Mouse (Mus musculus) liver, adult 2 months (tissue): ENCODE results near the gene Csrp1. TPM values are rescaled to one million over a fixed set of nuclear protein-coding genes. Genes with fewer than 3 reads are reported as not detected.

Experiments used
- DNase-seq: peaks from one replicate; pipeline ENCODE4 v3.0.0-alpha.2; 2011; ENCODE audit warnings: low read depth, low spot score; ENCODE audit errors: extremely low read depth
- H3K27ac ChIP-seq: fragments of 200-500 bp; replicated peaks from 2 replicates; pipeline ENCODE4 v1.5.1; 2012; ENCODE audit warnings: low read depth, mild to moderate bottlenecking, control low read depth, inconsistent platforms, low read length; ENCODE audit not compliant: insufficient read depth
- H3K27me3 ChIP-seq: fragments of 200-500 bp; 2 replicates; pipeline ENCODE4 v1.6.1; 2012; ENCODE audit warnings: mild to moderate bottlenecking, moderate library complexity, low read length, inconsistent platforms; ENCODE audit not compliant: control insufficient read depth, insufficient read depth
- H3K36me3 ChIP-seq: fragments of 200-500 bp; 2 replicates; pipeline ENCODE4 v1.6.1; 2012; ENCODE audit warnings: low read length, inconsistent platforms; ENCODE audit not compliant: control insufficient read depth, insufficient read depth
- H3K4me1 ChIP-seq: fragments of 200-500 bp; 2 replicates; pipeline ENCODE4 v1.6.1; 2011; ENCODE audit warnings: low read length; ENCODE audit not compliant: control insufficient read depth, insufficient read depth
- H3K4me3 ChIP-seq: fragments of 200-500 bp; 2 replicates; pipeline ENCODE4 v1.5.1; 2011; ENCODE audit warnings: low read depth, mild to moderate bottlenecking, control low read depth, low read length, moderate library complexity; ENCODE audit not compliant: insufficient read depth
- H3K79me2 ChIP-seq: fragments of 200-500 bp; 2 replicates; pipeline ENCODE4 v1.6.1; 2012; ENCODE audit warnings: inconsistent platforms, mild to moderate bottlenecking, low read length, moderate library complexity; ENCODE audit not compliant: control insufficient read depth, insufficient read depth
- H3K9ac ChIP-seq: fragments of 200-500 bp; 2 replicates; pipeline ENCODE4 v1.6.1; 2012; ENCODE audit warnings: low read depth, mild to moderate bottlenecking, control low read depth, inconsistent platforms, low read length
- CTCF ChIP-seq: fragments of 200-500 bp; IDR thresholded peaks from 2 replicates; pipeline ENCODE4 v1.5.1; 2011; ENCODE audit warnings: low read depth, low read length, control low read depth
- POLR2A ChIP-seq: fragments of 200-500 bp; IDR thresholded peaks from 2 replicates; pipeline ENCODE4 v1.6.1; 2011; ENCODE audit warnings: low read length, control low read depth; ENCODE audit not compliant: insufficient read depth; ENCODE audit errors: extremely low read depth
- WGBS: fragments of 180-500 bp; shearing (Covaris S2); methylation state at CpG from one replicate; pipeline ENCODE4 v1.1.7; 2018; 5-methylcytosine and 5-hydroxymethylcytosine counted together
- polyA plus RNA-seq: library from polyadenylated mRNA; depleted of rRNA; stranded (reverse); fragments of >200 nt; gene quantifications from 2 replicates; pipeline ENCODE4 v1.2.3, GENCODE M21; 2012
- total RNA-seq: library from RNA; depleted of rRNA; stranded (reverse); fragments of >200 nt; gene quantifications from 2 replicates; pipeline ENCODE4 v1.2.3, GENCODE M21; 2014

The Csrp1 gene
- total and polyA plus RNA-seq, 2 experiments = 11.9 to 13.7 TPM

DNA sequence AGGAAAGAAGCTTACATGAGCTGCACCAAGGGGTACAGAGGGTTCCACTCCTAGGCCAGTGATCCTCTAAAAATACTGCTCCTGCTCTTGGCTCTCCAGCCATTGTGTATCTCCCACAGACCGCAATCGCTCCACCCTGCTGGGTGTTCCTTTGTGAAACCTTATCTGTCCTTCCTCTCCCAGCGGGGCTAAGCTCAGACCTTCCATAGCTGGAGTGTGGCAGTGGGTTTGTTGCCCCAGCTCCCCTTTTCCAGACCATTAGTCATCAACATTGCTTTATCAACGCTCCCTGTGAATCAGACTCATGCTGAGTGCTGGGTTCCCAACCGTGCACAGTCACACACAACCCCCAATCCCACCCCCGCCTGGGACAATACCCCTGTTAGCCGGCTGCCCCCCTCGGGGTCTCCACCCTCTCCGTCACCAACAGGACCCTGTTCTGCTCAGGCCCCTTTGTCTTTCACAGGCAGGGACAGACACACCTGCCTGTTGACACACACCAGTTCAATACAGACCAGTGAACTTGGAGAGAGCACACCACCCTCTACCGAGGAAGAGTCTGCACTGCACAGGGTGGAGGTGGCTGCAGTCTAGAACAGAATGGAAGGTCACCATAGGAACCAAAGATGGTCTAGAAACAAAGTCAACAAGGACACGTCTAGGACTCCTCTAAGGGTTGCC, 44.3 kb upstream of the Csrp1 start:
- Histone ChIP-seq H3K27me3 (no peaks in the 10 kb centered on the region), H3K36me3 (no peaks in the 10 kb centered on the region), H3K4me3 (no peak overlapping the region), H3K79me2 (no peaks in the 10 kb centered on the region), H3K9ac (no peak overlapping the region), H3K4me1 (no peaks in the 10 kb centered on the region), H3K27ac (0 out of 2 replicates have a peak overlapping the region, but pooled peaks have one; percentile 2)
- TF ChIP-seq CTCF = no peak
- no peak for TF ChIP-seq POLR2A
- WGBS = 37% methylated on average over 11 of the region's 11 CpGs
- DNase-seq = no peak

DNA sequence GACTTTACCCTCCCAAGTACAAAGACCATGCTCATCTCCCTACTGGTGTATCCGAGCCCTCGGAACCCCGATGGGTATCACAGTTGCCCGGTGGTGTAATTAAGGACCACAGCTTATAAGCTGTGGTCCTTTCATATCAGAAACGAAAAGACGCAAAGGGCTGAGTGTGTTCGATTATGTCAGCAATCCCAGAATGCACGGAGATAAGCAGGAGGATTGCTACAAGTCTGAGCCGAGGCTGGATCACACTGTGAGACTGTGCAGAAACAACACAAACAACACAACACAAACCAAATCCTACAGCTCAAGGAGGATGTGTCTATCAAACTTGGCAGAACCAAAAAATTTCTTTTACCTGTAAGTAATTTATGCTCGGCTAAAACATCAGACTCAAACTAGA, 43.6 kb upstream of the Csrp1 start:
- Histone ChIP-seq H3K27me3 (no peaks in the 10 kb centered on the region), H3K79me2 (no peaks in the 10 kb centered on the region), H3K36me3 (no peaks in the 10 kb centered on the region), H3K4me3 (no peak overlapping the region), H3K9ac (no peak overlapping the region), H3K27ac (no peak overlapping the region), H3K4me1 (no peaks in the 10 kb centered on the region)
- TF ChIP-seq POLR2A (no peak), CTCF (no peak)
- DNase-seq = no peak
- 78% methylated on average over 10 of the region's 10 CpGs for WGBS

DNA sequence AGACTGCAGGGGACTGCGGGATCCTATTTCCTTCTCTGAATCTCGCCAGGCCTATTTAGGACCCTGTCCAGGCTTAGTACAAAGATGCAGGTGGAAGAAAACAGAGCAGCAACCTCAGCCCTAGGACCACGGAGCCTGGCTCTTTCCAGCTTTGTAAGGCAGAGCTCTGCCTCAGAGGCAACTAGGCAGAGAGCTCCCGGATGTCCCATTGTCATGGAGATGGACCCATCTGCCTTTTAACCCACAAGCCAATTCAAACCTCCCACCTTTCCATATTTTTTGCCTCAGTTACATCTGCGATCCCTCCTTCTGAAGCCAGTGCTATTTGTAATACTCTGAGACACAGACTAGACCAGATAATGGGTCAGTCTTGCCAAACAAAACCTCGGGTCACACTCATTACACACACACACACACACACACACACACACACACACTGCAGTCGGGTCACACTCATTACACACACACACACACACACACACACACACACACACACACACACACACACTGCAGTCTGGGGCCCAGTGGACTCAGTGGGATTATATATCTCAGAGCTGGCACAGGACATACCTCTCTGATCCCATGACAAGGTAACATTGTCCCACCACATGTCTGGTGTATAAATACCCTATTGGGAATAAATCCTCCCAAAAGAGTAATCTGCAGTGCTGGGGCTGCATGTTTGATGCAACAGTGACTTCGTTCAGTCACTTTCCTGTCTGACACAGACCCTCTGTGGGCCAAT, 42.8 kb upstream of the Csrp1 start:
- H3K27me3 ChIP-seq = no peaks in the 10 kb centered on the region
- H3K4me3 ChIP-seq = no peak overlapping the region
- 61% methylated on average over 8 of the region's 8 CpGs for WGBS
- DNase-seq = no peak
- no peaks in the 10 kb centered on the region for H3K79me2 ChIP-seq
- H3K4me1 ChIP-seq = no peaks in the 10 kb centered on the region
- no peaks in the 10 kb centered on the region for H3K36me3 ChIP-seq
- no peak overlapping the region for H3K9ac ChIP-seq
- TF ChIP-seq POLR2A (no peak), CTCF (no peak)
- H3K27ac ChIP-seq = no peak overlapping the region

DNA sequence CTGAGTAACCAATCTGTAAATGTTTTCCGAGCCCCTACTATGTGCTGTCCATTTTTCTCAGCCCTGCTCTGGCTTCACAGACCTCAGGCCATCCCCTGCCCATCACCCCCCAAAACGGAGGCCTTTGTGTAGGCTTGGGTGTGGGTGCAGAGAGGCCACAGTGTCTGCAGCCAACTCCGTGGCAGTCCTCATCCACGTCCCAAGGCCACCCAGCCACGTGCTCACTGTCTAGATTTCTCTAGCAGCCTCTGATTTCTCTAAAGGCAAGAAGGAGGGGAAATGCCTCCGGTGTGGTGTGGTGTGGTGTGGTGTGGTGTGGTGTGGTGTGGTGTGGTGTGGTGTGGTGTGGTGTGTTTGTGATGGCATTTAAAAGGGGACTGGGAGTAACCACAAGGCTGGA, 41.7 kb upstream of the Csrp1 start:
- DNase-seq = no peak
- Histone ChIP-seq H3K36me3 (no peaks in the 10 kb centered on the region), H3K9ac (no peak overlapping the region), H3K27me3 (no peaks in the 10 kb centered on the region), H3K4me3 (no peak overlapping the region), H3K4me1 (no peaks in the 10 kb centered on the region), H3K27ac (no peak overlapping the region), H3K79me2 (no peaks in the 10 kb centered on the region)
- TF ChIP-seq POLR2A = no peak
- no peak for TF ChIP-seq CTCF
- WGBS = 62% methylated on average over 6 of the region's 6 CpGs

DNA sequence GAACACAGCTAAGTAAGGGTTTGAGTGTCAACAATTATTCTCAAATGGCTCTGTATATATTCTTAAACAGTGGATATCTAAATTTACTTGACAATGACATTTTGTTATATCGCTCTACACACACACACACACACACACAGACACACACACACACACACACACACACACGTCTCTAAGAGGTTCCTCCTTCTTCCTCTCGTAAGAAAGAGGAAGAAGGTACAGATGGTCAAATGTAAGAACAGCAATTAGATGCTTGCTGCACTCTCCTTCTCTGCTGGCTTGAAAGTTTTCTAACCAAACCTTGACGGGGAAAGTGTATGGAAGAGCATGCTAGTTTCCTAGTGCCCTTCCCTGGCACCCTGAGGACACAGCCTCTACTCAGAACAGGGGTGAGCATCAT, 39.1 kb upstream of the Csrp1 start:
- TF ChIP-seq POLR2A (no peak), CTCF (no peak)
- Histone ChIP-seq H3K79me2 (no peaks in the 10 kb centered on the region), H3K27ac (no peak overlapping the region), H3K9ac (no peak overlapping the region), H3K27me3 (0 out of 2 replicates have a peak, but pooled peaks cover under 1% of the 10 kb centered on the region), H3K36me3 (no peaks in the 10 kb centered on the region), H3K4me3 (no peak overlapping the region), H3K4me1 (no peaks in the 10 kb centered on the region)
- DNase-seq = no peak
- 74% methylated on average over 4 of the region's 4 CpGs for WGBS

DNA sequence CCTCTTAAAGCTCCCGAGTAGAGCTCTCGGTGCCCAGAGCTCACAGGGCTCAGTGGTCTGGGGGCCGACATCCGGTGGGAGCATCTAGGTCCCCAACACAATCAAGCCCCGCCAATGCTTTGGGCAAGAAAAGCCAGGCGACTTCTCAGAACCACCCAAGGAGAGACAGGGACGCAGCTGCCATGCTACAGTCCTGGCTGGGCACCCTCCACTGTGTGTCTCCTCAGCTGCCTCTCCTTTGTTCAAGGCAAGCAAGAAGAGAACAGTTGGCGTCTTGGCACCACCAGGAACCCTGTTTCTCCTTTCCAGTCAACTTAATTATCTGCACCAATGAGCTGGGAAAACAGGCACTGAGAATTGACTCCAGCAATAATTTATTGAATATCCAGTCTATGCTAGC, 38.7 kb upstream of the Csrp1 start:
- H3K9ac ChIP-seq = no peak overlapping the region
- no peak overlapping the region for H3K4me3 ChIP-seq
- H3K27me3 ChIP-seq = 0 out of 2 replicates have a peak, but pooled peaks cover 2% of the 10 kb centered on the region
- H3K27ac ChIP-seq = no peak overlapping the region
- no peaks in the 10 kb centered on the region for H3K79me2 ChIP-seq
- no peaks in the 10 kb centered on the region for H3K36me3 ChIP-seq
- no peaks in the 10 kb centered on the region for H3K4me1 ChIP-seq
- WGBS = 76% methylated on average over 8 of the region's 8 CpGs
- TF ChIP-seq POLR2A = no peak
- TF ChIP-seq CTCF = no peak
- no peak for DNase-seq
